Mouse (Mus musculus): ENCODE results near the gene Slc22a18. TPM values are rescaled to one million over a fixed set of nuclear protein-coding genes. Genes with fewer than 3 reads are reported as not detected.

The Slc22a18 gene
- total and polyA plus RNA-seq, 3 experiments, result 5.8 to 19.8 TPM; not detected in 1

- TF ChIP-seq GATA1 (IDR thresholded peaks at IDR 0.05; ENCODE audit: low read depth, low read length), result 0 out of 2 replicates have a peak, but pooled peaks have one; percentile 4
- no peak for TF ChIP-seq UBTF (IDR thresholded peaks at IDR 0.05; ENCODE audit: borderline replicate concordance, insufficient read depth, low read depth, low read length)
- 0 out of 4 replicates have a peak, but pooled peaks have one; percentile 7 to 10 for TF ChIP-seq EP300 (IDR thresholded peaks at IDR 0.05; ENCODE audit: low read depth in 1 of 2, low read length in 2 of 2)
- TF ChIP-seq KAT2A (conservative IDR thresholded peaks at IDR 0.05; ENCODE audit: low read depth, low read length), result no peak; the same call in 1 of the 2 replicates
- TF ChIP-seq RCOR1 (IDR thresholded peaks at IDR 0.05; ENCODE audit: low read depth, low read length), result no peak
- peak; percentile 92 for TF ChIP-seq ZC3H11A (IDR thresholded peaks at IDR 0.05; ENCODE audit: low read depth, low read length)
- TF ChIP-seq ZKSCAN1 (IDR thresholded peaks at IDR 0.05; ENCODE audit: low read depth, low read length), result no peak
- TF ChIP-seq POLR2A (IDR thresholded peaks at IDR 0.05; ENCODE audit: control insufficient read depth in 1 of 2, insufficient read depth in 1 of 2, low read depth in 1 of 2, low read length in 2 of 2, poor library complexity in 1 of 2), result peak in 1 of 2 experiments; percentile 40; a peak in 1 of 4 replicates
- TF ChIP-seq JUND (IDR thresholded peaks at IDR 0.05; ENCODE audit: low read depth, low read length), result peak; percentile 32; the same call in 1 of the 2 replicates
- peak; percentile 20; the same call in 1 of the 2 replicates for TF ChIP-seq NRF1 (IDR thresholded peaks at IDR 0.05; ENCODE audit: insufficient read depth, low read depth, low read length, poor library complexity, severe bottlenecking)
- TF ChIP-seq MAZ (IDR thresholded peaks at IDR 0.05; ENCODE audit: low read depth, low read length), result peak; percentile 79
- TF ChIP-seq CHD1 (IDR thresholded peaks at IDR 0.05; ENCODE audit: low read depth, low read length), result no peak
- no peak for TF ChIP-seq TCF12 (IDR thresholded peaks at IDR 0.05; ENCODE audit: low read depth, low read length)
- peak; percentile 22; the same call in 1 of the 2 replicates for TF ChIP-seq ELF1 (IDR thresholded peaks at IDR 0.05; ENCODE audit: low read depth, low read length)
- TF ChIP-seq USF1 (IDR thresholded peaks at IDR 0.05; ENCODE audit: low read depth, low read length), result no peak
- TF ChIP-seq MYB (IDR thresholded peaks at IDR 0.05; ENCODE audit: low read depth, low read length), result no peak
- TF ChIP-seq SMC3 (IDR thresholded peaks at IDR 0.05; ENCODE audit: low read depth, low read length), result peak; percentile 92
- TF ChIP-seq TAL1 (IDR thresholded peaks at IDR 0.05; ENCODE audit: low read length), result no peak
- no peak for TF ChIP-seq POLR2AphosphoS5 (IDR thresholded peaks at IDR 0.05; ENCODE audit: borderline replicate concordance, low read depth, low read length)
- no peak; the same call in 1 of the 2 replicates for TF ChIP-seq MAX (IDR thresholded peaks at IDR 0.05; ENCODE audit: low read length)
- TF ChIP-seq MYC (IDR thresholded peaks at IDR 0.05; ENCODE audit: low read depth, low read length), result peak; percentile 50; the same call in 1 of the 2 replicates
- TF ChIP-seq E2F4 (IDR thresholded peaks at IDR 0.05; ENCODE audit: borderline replicate concordance, low read depth, low read length), result 0 out of 2 replicates have a peak, but pooled peaks have one; percentile 72
Measured at GRCm38 (mm10) chr7:143466099-143466677, 7.3 kb upstream of the Slc22a18 start (continued).

GRCm38 (mm10) chr7:143467714-143468113 lies 5.8 kb upstream of the Slc22a18 start:
- Histone ChIP-seq H3K9ac (ENCODE audit: control insufficient read depth, low read depth, low read length, poor library complexity, severe bottlenecking) (no peak overlapping the region), H3K36me3 (ENCODE audit: control insufficient read depth in 1 of 2, insufficient read depth in 2 of 2, low read length in 2 of 2) (peaks cover 0 to 16% of the 10 kb centered on the region in 2 experiments; a peak in 2 of 4 replicates), H3K4me1 (ENCODE audit: control insufficient read depth in 1 of 2, insufficient read depth in 2 of 2, low read length in 2 of 2) (peaks cover 3 to 30% of the 10 kb centered on the region in 2 experiments), H3K4me3 (ENCODE audit: control insufficient read depth in 1 of 2, insufficient read depth in 1 of 2, low read depth in 2 of 2, low read length in 2 of 2) (no peak overlapping the region), H3K79me2 (ENCODE audit: control insufficient read depth, insufficient read depth, low read length, poor library complexity) (peaks cover 8% of the 10 kb centered on the region; the same call in 1 of the 2 replicates), H3K27me3 (ENCODE audit: control insufficient read depth in 1 of 2, insufficient read depth in 2 of 2, low read length in 2 of 2) (no peaks in the 10 kb centered on the region), H3K9me3 (replicated peaks; ENCODE audit: insufficient read depth, low read length) (no peaks in the 10 kb centered on the region), H3K27ac (ENCODE audit: control insufficient read depth, low read depth, low read length) (no peak overlapping the region)
- no peak for DNase-seq (ENCODE audit: low read depth, low spot score)
- TF ChIP-seq GABPA (IDR thresholded peaks at IDR 0.05; ENCODE audit: low read depth, low read length) (no peak), MXI1 (IDR thresholded peaks at IDR 0.05; ENCODE audit: low read depth, low read length) (no peak), ZKSCAN1 (IDR thresholded peaks at IDR 0.05; ENCODE audit: low read depth, low read length) (no peak), CHD2 (IDR thresholded peaks at IDR 0.05; ENCODE audit: low read length) (no peak), POLR2AphosphoS5 (IDR thresholded peaks at IDR 0.05; ENCODE audit: borderline replicate concordance, low read depth, low read length) (no peak), ZMIZ1 (IDR thresholded peaks at IDR 0.05; ENCODE audit: low read depth, low read length) (no peak), KAT2A (conservative IDR thresholded peaks at IDR 0.05; ENCODE audit: low read depth, low read length) (no peak), BHLHE40 (IDR thresholded peaks at IDR 0.05; ENCODE audit: borderline replicate concordance, low read depth, low read length) (no peak), USF2 (IDR thresholded peaks at IDR 0.05; ENCODE audit: borderline replicate concordance in 1 of 2, insufficient read depth in 1 of 2, low read depth in 1 of 2, low read length in 2 of 2) (no peak), GATA1 (IDR thresholded peaks at IDR 0.05; ENCODE audit: low read depth, low read length) (no peak)
